Mouse (Mus musculus): ENCODE measurements at regions not wholly inside any gene's neighbourhood (a gene's known extent, or its start where the extent isn't known, plus 50 kb on each side); places are given as distances from the start of the nearest gene placed in this dataset.
A peak's percentile ranks its signal among the peaks of the same experiment; 100 is the strongest.

DNA sequence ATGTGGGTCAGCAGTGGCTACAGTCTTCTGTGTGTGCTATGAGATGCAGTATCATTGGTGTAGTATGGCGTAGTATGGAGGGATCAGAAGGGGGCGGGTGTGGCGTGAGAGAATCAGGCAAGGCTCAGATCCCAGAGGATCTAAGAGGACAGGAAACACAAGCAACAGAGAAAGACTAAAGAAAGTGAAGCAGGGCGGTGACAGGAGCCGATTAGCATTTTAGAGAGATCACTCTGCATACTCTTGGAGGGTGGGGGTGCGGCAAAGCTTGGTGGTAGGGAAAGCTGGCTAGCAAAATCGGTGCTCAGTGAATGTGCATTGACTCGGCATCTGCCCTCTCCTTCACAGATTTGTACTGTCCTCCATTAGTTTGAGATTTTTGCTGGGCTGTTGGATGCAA lies 93.1 kb upstream of the Mphosph6 start:
- no peak for DNase-seq (ENCODE audit: low spot score)

GRCm38 (mm10) chr8:117890211-117890610 lies 88.5 kb upstream of the Mphosph6 start:
- no peak for DNase-seq (ENCODE audit: low spot score)

GRCm38 (mm10) chr8:117881414-117881973 lies 79.8 kb upstream of the Mphosph6 start:
- no peak for DNase-seq (ENCODE audit: low spot score)

DNA sequence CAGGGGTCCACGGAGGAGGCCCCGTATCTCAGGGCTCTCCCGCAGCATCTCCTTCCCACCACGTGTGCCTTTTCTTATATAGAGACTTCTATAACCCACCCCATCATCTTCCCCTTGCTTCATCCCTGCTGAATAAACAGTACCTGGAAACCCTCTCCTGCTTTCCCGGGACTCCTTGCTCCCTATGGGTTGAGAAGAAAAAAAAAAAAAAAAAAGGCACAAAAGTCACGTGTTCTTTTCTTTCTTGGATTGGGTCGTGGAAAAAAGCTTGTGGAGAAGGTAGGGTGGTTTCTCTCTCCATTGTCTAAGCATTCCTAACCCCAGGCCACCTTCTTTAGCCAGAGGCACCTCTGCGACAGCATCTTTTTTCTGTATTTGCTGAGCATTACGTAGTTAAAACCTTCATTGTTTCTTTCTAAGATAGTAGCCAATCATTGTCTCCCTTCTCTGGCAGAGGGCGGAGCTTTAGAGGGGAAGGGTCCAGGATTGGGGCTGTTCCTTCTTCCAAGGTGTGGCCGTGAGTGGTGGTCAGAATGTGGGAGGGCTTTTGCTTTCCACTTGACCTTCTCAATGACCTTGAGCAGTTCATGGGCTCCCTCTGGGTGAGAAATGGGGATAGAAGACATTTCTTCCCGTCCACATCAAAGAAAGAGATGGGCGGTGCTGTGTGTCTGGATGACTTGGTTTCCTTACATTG lies 78.7 kb upstream of the Mphosph6 start:
- DNase-seq (ENCODE audit: low spot score), result no peak

DNA sequence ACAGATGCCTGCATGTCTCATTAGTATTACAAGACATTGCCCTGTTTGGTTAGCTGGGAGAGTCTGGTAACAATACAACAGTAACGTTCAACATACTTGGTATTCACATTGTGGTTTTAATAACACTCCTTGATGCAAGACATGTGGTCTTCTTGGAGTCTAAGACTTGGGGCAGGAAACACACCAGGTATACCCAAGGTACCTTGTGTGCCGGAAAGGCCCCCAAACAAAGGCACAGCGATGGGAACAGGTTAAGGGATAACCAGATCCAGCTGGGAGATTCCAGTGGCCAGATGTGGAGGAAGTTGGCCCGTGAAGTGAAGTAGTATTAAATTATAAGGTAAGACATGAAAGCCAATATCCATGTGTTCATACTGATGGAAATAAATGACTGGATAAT lies 71.9 kb upstream of the Mphosph6 start:
- no peak for DNase-seq (ENCODE audit: low spot score)

- no peak for DNase-seq (ENCODE audit: low spot score)
Measured at GRCm38 (mm10) chr8:117867138-117867537, 65.4 kb upstream of the Mphosph6 start.

DNA sequence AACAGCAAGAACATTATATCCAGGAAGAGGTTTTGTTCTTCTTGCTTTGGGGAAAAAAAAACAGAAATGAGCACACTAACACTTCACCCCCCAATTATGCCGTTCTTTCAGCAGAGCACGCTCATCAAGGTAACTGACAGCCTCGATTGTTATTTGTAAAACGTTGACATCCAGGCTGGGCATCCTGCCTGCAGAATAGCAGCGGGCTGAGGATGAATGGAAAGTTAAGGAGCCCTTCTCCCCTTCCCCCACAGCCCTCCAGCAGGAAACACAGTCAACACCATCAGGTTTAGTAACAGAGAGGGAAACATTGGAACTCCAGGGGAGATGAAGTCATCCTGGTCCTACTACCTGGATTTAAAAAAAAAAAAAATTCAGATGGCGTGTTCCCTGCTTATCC lies 63.3 kb upstream of the Mphosph6 start:
- no peak for DNase-seq (ENCODE audit: low spot score)

GRCm38 (mm10) chr8:117863837-117864236 lies 62.1 kb upstream of the Mphosph6 start:
- DNase-seq (ENCODE audit: low spot score), result peak; percentile 74

- DNase-seq (ENCODE audit: low spot score), result no peak
Measured at GRCm38 (mm10) chr8:117862318-117862717, 60.6 kb upstream of the Mphosph6 start.

- DNase-seq (ENCODE audit: low spot score), result no peak
Measured at GRCm38 (mm10) chr8:117859734-117860133, 58.0 kb upstream of the Mphosph6 start.

DNA sequence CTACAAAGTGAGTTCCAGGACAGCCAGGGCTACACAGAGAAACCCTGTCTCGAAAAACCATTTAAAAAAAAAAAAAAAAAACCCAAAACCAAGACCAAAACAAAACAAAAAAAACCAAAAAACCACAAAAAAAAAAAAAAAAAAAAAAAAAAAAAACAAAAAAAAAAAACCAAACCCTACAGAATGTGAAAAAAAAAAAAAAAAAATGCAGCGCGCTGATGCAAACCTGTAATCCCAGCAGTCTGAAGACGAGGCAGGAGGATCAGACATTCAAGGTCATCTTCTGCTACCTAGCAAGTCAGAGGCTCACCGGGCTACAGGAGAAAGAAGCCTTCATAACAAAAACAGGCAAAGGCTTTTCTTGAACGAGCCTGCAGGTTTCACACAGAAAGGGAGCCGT lies 57.4 kb upstream of the Mphosph6 start:
- no peak for DNase-seq (ENCODE audit: low spot score)

DNA sequence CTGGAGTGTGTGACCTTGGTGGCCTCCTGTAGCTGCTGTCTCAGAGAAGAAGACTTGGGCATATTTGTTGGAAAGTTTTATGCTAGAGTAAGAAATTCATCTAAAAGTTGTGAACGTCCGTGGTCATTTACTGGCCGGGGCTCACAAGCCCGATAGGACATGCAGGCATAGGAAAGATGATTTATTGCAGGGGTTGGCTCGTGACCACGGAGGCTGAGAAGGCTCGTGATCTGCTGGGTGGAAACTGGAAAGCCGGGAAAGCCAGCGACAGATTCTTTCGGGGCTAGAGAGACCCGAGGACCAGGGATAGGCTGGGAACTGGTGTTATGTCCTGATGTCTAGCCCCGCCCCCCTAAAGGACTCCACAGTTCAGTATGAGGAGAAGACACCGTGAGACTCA lies 54.4 kb upstream of the Mphosph6 start:
- DNase-seq (ENCODE audit: low spot score), result no peak

DNA sequence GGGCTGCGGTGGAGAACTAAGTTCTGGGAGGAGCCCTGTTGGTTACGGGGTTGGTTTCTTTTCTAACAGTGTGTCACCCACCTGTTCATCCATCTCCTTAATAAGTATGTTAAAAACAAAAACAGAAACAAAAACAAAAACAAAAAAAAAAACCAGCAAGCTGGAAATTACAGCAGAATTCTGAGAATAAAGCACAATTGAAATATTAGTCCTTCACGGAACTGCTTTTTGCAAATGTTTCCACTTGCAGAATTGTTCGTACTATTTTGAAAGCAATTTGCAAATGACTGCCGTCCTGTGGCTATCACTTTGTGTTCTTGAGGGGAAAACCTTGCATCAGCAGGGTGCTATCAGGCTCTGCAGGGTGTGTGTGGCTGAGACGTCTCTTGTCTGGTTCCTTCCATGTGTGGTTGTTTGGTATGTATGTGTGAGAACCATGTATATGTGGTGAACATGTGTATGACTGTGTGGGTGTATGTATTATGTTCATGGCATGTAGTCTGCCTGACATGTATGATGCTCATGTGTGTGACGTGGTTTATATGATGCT lies 53.3 kb upstream of the Mphosph6 start:
- no peak for DNase-seq (ENCODE audit: low spot score)

DNA sequence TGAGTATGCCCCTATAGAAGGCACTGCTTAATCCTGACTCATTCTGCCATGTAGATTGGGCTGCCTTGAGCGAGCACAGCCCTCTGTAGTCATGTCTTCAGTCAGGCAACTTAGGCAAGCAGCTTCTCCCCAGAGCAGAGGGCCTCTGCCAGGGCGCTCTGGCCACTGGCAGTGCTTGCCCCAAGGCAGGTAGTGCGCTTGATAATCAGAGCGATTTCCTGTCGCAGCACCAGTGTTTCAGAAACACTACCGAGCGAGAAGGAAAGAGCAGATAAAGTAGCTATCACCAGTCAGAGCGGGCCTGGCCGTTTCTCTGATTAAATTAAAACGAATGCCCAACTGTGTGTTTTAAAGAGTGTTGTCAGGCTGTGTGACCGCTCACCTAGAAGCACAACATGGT lies 52.6 kb upstream of the Mphosph6 start:
- no peak for DNase-seq (ENCODE audit: low spot score)

GRCm38 (mm10) chr8:117853408-117853807 lies 51.7 kb upstream of the Mphosph6 start:
- DNase-seq (ENCODE audit: low spot score), result no peak

DNA sequence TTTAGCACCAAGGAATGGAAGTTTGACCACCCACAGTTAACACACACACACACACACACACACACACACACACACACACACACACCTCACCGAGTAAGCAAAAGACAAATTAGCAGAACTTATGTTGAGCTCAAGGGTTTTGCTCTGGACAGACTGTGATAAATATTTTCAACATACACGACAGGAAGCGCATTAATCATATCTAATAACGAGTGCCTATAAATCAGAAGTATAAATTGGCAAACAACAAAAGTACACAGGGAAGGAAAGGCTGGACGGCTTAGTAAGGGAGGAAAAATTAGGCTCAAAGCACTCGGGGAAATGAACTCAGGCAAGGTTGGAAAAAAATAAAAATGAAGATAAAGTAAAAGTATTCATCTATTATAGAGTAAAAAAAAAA lies 50.8 kb upstream of the Mphosph6 start:
- no peak for DNase-seq (ENCODE audit: low spot score)

Measured in urinary bladder, postnatal 25 days (tissue).